Mouse (Mus musculus): Measurements from ENCODE around the gene Spata21.

DNA sequence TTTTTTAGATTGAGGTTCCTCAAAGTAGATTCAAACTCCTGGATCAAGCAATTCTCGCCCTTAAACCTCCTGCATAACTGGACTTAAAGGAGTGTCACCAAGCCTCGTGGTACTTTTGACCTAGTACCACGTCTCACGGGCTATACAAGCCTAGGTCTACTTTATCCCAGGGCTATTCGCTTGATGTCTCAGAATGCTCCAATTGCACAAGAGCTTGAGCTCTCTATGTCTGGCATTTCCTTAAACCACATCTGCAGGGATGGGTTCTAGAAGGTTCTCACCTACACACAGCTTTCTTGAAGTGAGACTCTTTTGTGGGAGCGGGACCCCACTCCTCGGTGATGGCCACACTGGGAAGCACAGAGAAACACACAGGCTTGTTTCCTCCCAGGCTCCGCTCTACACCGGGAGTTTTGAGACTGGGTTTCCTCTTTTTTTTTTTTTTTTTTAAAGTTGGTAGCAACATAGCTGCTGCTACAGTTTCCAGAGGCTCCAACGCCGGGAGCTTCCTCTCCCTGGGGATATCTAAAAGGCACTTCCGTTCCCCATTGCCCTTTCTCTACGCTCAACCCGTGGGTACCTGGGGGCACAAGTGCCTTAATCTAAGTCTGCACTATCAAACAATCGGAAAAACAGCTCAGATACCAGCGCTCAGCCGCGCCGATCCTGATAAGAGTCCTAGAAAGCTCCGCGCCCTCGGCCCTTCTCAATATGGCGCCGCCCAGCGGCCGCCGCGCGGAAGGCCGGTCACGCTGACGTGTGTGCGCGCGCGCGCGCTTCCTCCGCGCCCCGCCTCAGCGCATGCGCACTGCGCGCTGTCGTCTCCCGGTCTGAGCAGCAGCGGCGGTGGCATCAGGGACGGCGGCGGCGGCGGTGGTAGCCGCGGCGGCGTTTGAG lies 59.2 kb downstream of the Spata21 start, which contains the start of gene Fbxo42:
- TF ChIP-seq CTCF (IDR thresholded peaks at IDR 0.05; ENCODE audit: low read depth, low read length): peak; percentile 53; the same call in 1 of the 2 replicates
- no peak for TF ChIP-seq POLR2A (IDR thresholded peaks at IDR 0.05; ENCODE audit: borderline replicate concordance, low read depth, low read length)

Measured in bone marrow macrophage, adult 2 months (primary cell).